In the genomic region with DNA sequence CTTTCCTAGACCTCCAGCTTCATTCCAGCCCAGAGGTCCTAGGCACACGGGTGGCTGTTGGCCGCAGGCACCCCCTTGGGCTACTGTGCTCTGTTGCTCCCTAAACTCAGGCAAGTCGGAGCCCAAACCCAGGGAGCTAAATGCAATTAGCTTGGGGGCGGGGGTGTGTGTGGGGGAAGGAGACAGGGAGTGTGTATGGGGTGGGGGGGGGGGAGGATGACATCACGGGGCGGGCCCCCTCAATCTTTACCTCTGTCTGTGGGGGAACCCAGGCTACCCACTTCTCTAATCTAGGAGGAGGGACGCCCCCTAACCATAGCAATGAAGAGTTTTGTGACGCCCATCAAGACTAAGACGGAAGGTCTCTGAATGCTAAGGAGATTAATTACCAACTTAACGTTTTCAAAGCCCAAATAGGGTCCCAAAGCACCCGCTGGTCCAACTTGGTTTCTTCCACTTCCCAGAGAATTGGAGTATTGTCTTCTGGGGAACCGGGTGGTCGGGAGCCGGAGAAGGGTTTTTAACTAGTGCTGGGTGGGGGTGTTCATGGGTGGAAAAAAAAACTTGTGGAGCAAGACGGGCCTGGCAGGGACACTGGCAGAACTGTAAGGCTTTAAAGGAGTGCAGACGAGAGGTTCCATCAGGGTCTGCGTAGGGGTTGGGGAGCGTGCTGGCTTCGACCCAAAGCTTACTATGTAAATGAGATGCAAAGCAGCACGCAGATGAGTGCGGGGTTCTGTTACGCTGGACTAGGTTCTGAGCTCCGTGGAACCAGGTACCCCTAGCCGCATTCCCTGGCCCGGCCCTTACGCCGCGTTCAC, we compare ENCODE assay signal across 8 mouse cellular contexts. TPM values are rescaled to one million over a fixed set of nuclear protein-coding genes. Genes with fewer than 3 reads are reported as not detected.
DNase-seq lines count a peak whose midpoint lies in the region; ATAC-seq and TF ChIP-seq lines count a peak whose summit lies in the region.

A gene (minus strand): TSS at position 100 of the 821 bp plus-strand sequence.

- ATAC-seq in G1E (ENCODE audit: extremely low read depth, insufficient number of reproducible peaks, low FRiP score, poor library complexity, severe bottlenecking) = peak; percentile 9; the same call in 1 of the 2 replicates
- peak; percentile 8 for ATAC-seq in cerebellum, adult (ENCODE audit: insufficient number of reproducible peaks, low FRiP score, low TSS enrichment)
- ATAC-seq in lung, embryonic 14.5 days (ENCODE audit: insufficient read depth) = peak; percentile 60

- no peak; the same call in none of the 2 replicates for TF ChIP-seq POLR2A in olfactory bulb, adult 2 months (IDR thresholded peaks at IDR 0.05; ENCODE audit: insufficient read depth, low read depth, low read length)

- H3K9ac ChIP-seq in lung, embryonic 14.5 days = peak within 1 kb of the TSS; percentile 87

- no peak for TF ChIP-seq CTCF in G1E (IDR thresholded peaks at IDR 0.05; ENCODE audit: low read depth, low read length)
- no peak for TF ChIP-seq CTCF in lung, embryonic 14.5 days (IDR thresholded peaks at IDR 0.05; ENCODE audit: low read depth)
- TF ChIP-seq CTCF in olfactory bulb, adult 2 months (IDR thresholded peaks at IDR 0.05; ENCODE audit: insufficient read depth, low read depth, low read length) = no peak

- peak within 1 kb of the TSS; percentile 82 for H3K4me2 ChIP-seq in lung, embryonic 14.5 days

- no peaks in the 10 kb centered on the region for H3K27me3 ChIP-seq in G1E (ENCODE audit: insufficient read depth, low read length)
- no peaks in the 10 kb centered on the region for H3K27me3 ChIP-seq in lung, embryonic 14.5 days (ENCODE audit: insufficient read depth, low read length)

- H3K4me1 ChIP-seq in G1E (ENCODE audit: insufficient read depth, low read depth, low read length) = peaks cover 45% of the 10 kb centered on the region
- H3K4me1 ChIP-seq in lung, embryonic 14.5 days (ENCODE audit: insufficient read depth) = peaks cover 27% of the 10 kb centered on the region
- peaks cover 38% of the 10 kb centered on the region for H3K4me1 ChIP-seq in olfactory bulb, adult 2 months (ENCODE audit: control insufficient read depth, insufficient read depth, low read length)

- H3K36me3 ChIP-seq in G1E (replicated peaks) = peaks cover 56% of the 10 kb centered on the region
- H3K36me3 ChIP-seq in lung, embryonic 14.5 days (ENCODE audit: insufficient read depth) = peaks cover 48% of the 10 kb centered on the region

- peak; percentile 70 for DNase-seq in G1E (ENCODE audit: low spot score)
- DNase-seq in forelimb bud, embryonic 11.5 days (ENCODE audit: low read depth, low spot score) = peak; percentile 74
- peak; percentile 74 for DNase-seq in heart, postnatal 4 days
- peak; percentile 66 to 78 for DNase-seq in layer of hippocampus, adult 8-10 months (ENCODE audit: low spot score in 2 of 2)
- DNase-seq in lung, embryonic 14.5 days = peak; percentile 84
- DNase-seq in thymus, postnatal 10 days (ENCODE audit: low spot score in 2 of 2) = peak; percentile 45 to 49

- 1% methylated on average over 28 of the region's 28 CpGs for WGBS in lung, embryonic 14.5 days
- WGBS in olfactory bulb, adult 2 months = under 1% methylated on average over 28 of the region's 28 CpGs

- peak within 1 kb of the TSS; percentile 99 for H3K27ac ChIP-seq in lung, embryonic 14.5 days (ENCODE audit: low read depth)
- peak within 1 kb of the TSS; percentile 95 for H3K27ac ChIP-seq in olfactory bulb, adult 2 months (ENCODE audit: insufficient read depth, low read depth, low read length)

- peak within 1 kb of the TSS; percentile 95 for H3K4me3 ChIP-seq in G1E (ENCODE audit: low read depth, low read length)
- peak within 1 kb of the TSS; percentile 80 for H3K4me3 ChIP-seq in lung, embryonic 14.5 days (ENCODE audit: low read depth, low read length)
- peak within 1 kb of the TSS; percentile 58 for H3K4me3 ChIP-seq in olfactory bulb, adult 2 months (ENCODE audit: insufficient read depth, low read depth, low read length)

- H3K9me3 ChIP-seq in G1E (replicated peaks) = no peaks in the 10 kb centered on the region
- no peaks in the 10 kb centered on the region for H3K9me3 ChIP-seq in lung, embryonic 14.5 days (ENCODE audit: low read depth, low read length)

RNA-seq across cellular contexts. Expression of the gene that starts here (rescaled TPM):
- total RNA-seq in G1E (2014; fragmentation: Nextera tagmentation) = 8.4 and 10.1 TPM in 2 replicates
- 4.1 and 4.9 TPM in 2 replicates for total RNA-seq in G1E (2017)
- polyA plus RNA-seq in G1E (2012) = 1.5 and 2.2 TPM in 2 replicates
- 10 to 100 TPM; 12.8 to 15.4 TPM for total RNA-seq in heart, postnatal 4 days (2021)
- 10 to 100 TPM in 3 of 4 experiments, 1 to 10 TPM in 1; 9.5 to 13.9 (median 11.6) TPM for total RNA-seq in layer of hippocampus, adult 8-10 months (2022)
- polyA plus RNA-seq in lung, embryonic 14.5 days (2014; fragmentation: Nextera tagmentation; extraction: Ambion mirVana) = 12.1 and 15.1 TPM in 2 replicates
- polyA plus RNA-seq in olfactory bulb, adult 2 months (2012; ENCODE audit: insufficient read depth, insufficient read length, low replicate concordance, missing spikeins) = not detected in 2 replicates

Comparison
In these comparisons a context has a peak if more than half of its experiments do, and no peak if none do; other contexts are left out.
1. Peak in every context shown above with its lines: DNase-seq, ATAC-seq, H3K4me3 ChIP-seq and H3K27ac ChIP-seq.
2. ATAC-seq: peak in every context shown above with its lines; median percentile 60 in lung, embryonic 14.5 days; 9 in G1E; 8 in cerebellum, adult.